Mouse (Mus musculus) brown adipose tissue, adult 24 weeks (tissue): ENCODE measurements around the gene Oaz3. TPM values are rescaled to one million over a fixed set of nuclear protein-coding genes. Genes with fewer than 3 reads are reported as not detected.

Experiments
- H3K27ac ChIP-seq: fragments of 200-500 bp; replicated peaks from 2 replicates; pipeline ENCODE4 v1.5.1; 2012; ENCODE audit warnings: low read depth, mild to moderate bottlenecking, low read length
- H3K4me1 ChIP-seq: fragments of 200-500 bp; 2 replicates; pipeline ENCODE4 v1.6.1; 2012; ENCODE audit warnings: low read length, mixed read lengths; ENCODE audit not compliant: control insufficient read depth, insufficient read depth, insufficient read length
- H3K4me3 ChIP-seq: fragments of 200-500 bp; 2 replicates; pipeline ENCODE4 v1.5.1; 2012; ENCODE audit warnings: low read depth, mild to moderate bottlenecking, low read length, moderate library complexity; ENCODE audit not compliant: insufficient read depth
- polyA plus RNA-seq: library from polyadenylated mRNA; stranded (reverse); fragments of >200 nt; gene quantifications from 2 replicates; pipeline ENCODE4 v1.2.4, GENCODE M21; 2012; ENCODE audit not compliant: missing spikeins, insufficient read depth, insufficient read length

Oaz3 gene
- polyA plus RNA-seq, 1 experiment = not detected

DNA sequence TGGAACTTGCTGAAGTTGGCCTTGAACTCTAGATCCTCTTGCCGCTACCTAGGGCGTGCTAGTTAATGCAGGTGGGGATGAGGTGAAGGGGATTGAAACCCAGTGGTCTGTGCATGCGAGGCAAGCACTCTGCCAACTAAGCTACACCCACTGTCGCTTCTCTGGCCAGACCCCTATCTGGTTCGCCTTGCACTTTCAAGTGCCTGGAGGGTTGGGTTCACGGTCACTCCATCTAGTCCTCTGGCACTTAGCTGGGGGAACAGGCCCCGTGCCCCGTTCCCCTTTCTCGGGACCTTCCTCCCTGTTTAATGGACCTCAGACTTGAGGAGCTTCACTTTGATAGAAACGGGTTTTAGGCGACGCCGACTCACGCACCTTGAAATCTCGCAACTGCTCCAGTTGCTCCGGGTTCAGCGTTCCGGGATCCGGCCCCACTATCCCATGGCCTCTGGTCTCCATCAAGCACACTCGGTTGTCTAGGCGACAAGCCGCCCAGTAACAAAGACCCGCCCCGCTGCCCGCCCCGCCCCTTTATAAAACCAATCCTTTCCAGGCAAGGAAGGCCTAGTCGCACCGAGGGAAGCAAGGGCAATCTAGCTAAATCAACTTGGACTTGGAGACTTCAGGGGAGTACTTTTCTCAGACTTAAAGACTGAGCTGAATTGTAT, 28.9 kb upstream of the Oaz3 start:
- Histone ChIP-seq H3K4me1 (no peaks in the 10 kb centered on the region; the same call in 1 of the 2 replicates), H3K4me3 (no peak overlapping the region), H3K27ac (no peak overlapping the region)

DNA sequence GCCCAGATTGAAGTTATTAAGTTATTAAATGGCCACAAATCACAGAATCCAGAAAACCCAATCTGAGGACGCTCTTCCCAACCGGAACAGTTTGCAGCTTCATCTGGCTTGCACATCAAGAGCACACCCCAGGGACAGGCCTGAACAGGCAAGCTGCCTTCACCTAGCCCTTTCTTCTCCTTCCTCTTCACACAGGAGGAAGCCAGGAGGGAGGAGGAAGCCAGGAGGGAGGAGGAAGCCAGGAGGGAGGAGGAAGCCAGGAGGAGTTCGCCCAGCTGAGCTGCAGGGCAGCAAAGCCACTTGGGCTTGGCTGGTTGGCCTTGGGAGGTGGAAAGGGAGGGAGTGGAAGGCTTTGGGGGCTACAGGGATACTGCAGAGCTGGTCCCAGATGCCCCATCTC, 25.2 kb upstream of the Oaz3 start:
- Histone ChIP-seq H3K4me1 (no peaks in the 10 kb centered on the region), H3K4me3 (no peak overlapping the region), H3K27ac (no peak overlapping the region)

DNA sequence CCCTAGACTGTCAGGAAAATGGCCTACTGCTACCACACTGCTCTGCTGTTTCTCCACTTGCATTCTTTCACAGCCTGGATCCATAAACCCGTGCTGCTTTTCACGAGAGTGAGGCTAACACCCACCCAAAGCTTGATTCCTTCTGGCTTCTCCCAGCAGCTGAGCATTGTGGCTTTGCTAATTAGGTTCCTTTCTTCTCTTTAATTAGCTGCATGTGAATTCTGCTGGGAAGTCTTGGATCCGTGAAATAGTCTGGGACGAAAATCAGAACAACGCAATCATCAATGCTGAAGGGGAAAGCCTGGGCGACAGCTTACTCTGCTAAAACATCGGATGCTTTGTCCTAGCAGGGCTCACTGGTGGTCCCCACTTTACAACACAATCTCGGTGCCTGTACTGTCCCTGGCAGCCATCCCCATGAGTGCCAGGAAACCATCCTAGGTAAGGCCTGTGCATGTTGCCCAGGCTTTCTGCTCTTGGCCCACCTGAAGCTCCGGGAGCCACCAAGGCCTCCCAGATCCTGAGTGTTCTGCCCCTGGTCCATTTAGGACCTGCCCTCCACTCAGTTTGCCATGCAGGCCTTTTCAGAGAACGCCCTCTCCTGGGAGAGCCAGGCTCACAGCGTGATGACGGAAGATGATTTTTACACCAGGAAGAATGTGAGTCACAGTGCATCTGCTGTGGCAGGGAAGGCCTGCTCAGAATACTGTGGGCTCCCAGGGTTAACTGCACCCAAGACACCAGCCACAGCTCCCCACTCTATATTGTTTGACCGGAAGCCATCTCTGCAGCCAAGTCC, 22.1 kb upstream of the Oaz3 start:
- no peak overlapping the region for H3K4me3 ChIP-seq

DNA sequence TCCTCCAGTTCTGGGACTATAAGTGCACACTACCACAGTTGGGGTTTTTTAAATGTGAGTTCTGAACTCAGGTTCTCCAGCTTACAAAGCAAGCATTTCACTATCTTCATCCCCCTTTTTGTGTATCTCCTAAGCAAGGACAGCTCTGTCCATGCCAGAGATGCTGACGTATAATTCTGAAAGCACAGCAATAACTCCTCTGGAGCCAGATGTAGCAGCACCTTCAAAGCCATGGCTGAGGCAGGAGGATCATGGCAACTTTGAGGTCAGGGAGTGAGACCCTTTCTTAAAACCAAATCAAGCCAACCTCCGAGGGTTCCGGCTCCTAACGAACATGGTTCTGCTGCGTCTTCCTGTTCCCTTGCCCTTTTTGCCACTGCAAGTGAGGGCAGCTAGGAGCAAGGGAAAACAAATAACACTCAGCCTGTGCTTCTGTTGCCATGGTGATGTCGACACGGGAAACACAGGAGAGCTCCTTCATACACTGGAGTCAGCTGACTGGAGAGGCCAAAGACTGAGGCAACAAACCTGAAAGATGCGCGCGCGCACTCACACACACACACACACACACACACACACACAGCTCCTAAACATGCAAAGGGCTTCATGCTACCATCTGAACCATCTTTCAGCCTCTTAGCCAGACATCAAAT, 20.3 kb upstream of the Oaz3 start:
- H3K27ac ChIP-seq = no peak overlapping the region
- H3K4me1 ChIP-seq = no peaks in the 10 kb centered on the region
- no peak overlapping the region for H3K4me3 ChIP-seq

More for the DNA sequence above, 22.1 kb upstream of the Oaz3 start:
- H3K4me1 ChIP-seq = no peaks in the 10 kb centered on the region
- no peak overlapping the region for H3K27ac ChIP-seq

DNA sequence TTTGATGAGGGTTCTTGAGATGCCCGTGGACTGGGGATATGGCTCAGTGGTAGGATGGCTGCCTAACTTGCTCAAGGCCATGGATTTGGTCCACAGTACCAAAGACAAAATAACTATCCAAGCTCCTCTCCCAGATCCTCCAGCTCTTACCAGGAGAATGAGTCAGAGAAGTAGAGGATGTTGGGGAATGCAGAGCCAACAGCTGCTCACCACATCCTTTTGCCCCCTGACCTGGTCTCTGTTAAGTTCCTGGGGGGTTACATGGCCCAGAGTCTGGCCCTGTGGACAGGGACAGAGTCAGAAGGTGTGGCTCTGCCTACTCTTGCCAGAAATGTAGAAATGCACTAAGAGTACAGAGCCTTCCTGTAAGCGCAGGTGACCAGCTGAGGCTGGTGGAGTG, 16.1 kb upstream of the Oaz3 start:
- no peak overlapping the region for H3K4me3 ChIP-seq
- no peaks in the 10 kb centered on the region for H3K4me1 ChIP-seq
- no peak overlapping the region for H3K27ac ChIP-seq

DNA sequence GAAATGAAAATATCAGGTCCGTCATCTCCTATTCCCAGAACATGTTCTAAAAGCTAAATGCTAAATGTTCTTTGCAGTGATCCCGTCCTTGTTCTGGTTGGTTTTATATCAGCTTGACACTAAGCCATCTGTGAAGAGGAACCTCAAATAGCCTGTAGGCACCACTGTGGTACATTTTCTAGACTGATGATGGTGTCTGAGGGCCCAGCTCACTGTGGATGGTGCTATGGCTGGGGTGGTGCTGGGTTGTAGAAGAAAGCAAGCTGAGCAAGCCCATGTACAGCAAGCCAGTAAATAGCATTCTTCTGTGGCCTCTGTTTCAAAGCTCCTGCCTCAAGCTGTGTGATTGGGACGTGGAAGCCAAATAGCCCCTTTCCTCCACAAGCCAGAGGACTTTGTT, 13.3 kb upstream of the Oaz3 start:
- no peak overlapping the region for H3K4me3 ChIP-seq
- no peaks in the 10 kb centered on the region for H3K4me1 ChIP-seq
- H3K27ac ChIP-seq = no peak overlapping the region

DNA sequence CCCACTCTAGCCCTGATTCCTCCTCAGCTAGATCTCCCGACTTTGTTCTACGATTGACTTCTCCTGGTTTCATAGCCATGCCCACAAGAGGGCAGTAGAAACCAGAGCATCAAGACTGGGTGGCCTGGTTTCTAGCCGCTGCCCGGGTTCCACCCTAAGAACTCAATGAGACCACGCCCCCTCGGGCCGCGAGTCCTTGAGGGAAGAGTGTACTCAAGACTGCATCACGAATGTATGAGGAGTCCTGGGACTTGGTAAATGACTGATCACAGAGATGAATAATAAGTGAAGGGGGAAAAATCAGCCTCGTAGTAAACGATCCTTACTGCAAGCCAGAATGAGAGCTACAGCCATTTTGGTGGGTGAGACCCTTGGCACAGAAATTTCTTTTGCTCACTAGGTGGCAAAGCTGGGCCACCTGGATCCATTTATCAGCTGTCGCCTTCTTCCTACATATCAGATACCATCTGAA, 12.8 kb upstream of the Oaz3 start:
- Histone ChIP-seq H3K4me3 (peak overlapping the region; percentile 40; the same call in 1 of the 2 replicates), H3K4me1 (no peaks in the 10 kb centered on the region), H3K27ac (no peak overlapping the region)

DNA sequence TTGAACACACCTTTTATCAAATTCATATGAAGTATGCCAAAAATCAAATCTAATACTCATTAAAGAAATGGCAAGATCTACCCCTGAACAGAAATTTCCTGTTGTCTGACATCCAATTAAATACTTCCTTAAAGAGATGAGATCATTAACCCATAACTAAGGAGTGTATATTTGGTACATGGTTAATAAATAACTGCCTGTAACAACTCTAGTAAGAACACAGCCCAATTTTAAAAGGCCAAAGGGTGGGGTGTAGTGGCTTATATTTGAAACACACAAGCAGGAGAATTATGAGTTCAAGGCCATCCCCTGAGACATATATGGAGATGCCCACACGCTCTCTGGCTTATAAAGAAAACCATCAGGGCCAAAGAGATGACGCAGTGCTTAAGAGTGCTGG, 5.7 kb upstream of the Oaz3 start:
- no peak overlapping the region for H3K4me3 ChIP-seq
- H3K27ac ChIP-seq = no peak overlapping the region
- no peaks in the 10 kb centered on the region for H3K4me1 ChIP-seq

DNA sequence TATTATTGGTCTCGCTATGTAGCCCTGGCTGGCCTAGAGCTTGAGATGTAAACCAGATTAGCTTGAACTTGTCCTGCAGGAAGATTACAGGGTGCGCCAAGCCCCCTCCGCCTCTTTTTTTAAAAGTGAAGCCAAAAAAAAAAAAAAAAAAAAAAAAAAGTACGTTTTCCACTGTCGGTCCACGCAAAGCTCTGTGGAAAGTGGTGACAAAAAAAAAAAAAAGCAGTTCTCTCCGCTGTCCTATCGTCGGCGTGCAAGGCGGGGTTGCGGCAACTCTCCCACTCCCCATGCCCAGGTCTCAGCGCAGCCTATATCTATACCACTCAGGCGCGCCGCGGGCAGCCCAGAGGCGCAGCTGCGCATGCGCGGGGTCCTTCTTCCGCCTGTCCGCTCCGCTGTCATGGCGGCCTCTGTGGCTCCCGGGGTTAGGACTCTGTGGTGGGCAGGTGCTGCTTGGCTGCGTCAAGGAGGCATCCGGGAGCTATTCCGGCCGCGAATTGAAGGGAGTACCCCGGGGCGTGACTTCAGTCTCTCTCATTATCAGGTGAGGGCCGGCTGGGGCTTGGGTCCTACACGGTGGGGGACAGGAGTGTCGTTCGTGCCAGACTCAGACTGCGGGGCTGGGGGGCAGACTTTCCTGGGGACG, 641 bp downstream of the Oaz3 start, which contains the start of gene Mrpl9:
Gene Mrpl9 (plus strand): TSS at position 368 of the 646 bp plus-strand sequence.
- Histone ChIP-seq H3K4me1 (no peaks in the 10 kb centered on the region), H3K4me3 (peak within 1 kb of the TSS; percentile 91), H3K27ac (peak within 1 kb of the TSS; percentile 58)

DNA sequence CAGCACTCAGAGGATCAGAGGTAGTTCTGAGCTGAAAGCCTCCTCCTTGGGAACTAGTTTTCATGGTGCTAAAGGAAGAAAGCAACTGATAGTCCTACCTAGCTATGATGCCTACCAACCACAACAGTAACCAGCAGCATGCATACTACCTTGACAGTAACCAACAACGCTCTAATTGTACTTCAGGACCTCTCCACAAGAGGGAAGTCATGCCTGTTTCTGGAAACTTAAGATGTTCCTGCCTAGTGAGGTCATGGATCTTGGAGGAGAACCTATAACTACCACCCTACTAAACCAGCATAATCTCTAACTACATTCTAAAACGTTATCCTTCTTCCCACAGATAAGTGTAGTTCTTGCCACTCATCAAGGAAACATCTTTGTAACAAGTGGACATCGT, 2.5 kb downstream of the Oaz3 start:
- Histone ChIP-seq H3K4me1 (no peaks in the 10 kb centered on the region), H3K4me3 (no peak overlapping the region), H3K27ac (no peak overlapping the region)

DNA sequence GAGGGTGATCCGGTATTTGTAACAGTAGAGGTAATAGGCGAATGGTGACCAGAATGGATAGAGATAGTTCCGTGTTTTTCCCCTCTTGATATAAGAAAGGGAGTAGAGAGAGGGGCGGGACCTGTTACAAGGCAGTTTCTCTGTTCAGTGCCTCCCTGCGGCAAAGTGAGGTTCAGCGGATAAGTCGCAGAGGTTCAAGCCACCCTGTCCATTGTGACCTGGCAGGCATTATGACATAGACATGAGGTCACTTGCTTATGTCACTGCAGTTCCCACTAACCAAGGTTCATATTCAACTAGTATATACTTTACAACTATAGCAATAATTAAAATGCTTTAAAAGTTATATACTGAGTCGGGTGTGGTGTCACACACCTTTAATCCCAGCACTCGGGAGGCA, 7.3 kb downstream of the Oaz3 start:
- Histone ChIP-seq H3K4me1 (no peaks in the 10 kb centered on the region), H3K27ac (no peak overlapping the region), H3K4me3 (no peak overlapping the region)

DNA sequence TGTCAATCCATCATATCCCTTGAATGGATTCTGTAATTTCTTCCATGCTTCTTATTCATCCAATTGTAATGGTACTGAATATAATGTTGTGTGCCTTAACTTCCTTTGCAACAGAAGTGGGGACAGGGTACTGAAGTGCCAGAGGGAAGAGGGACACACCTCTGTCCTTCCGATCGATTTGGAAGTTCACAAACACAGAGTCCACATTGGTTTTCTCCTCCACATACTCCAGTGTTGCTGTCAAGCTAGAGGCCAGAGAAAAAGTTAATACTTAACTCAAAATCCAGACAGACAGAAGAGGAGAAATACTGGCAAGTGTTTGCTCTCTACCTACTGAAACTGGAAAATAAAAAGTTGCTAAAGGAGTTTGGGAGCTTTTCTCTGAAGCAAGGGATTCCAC, 9.4 kb downstream of the Oaz3 start:
- Histone ChIP-seq H3K27ac (no peak overlapping the region), H3K4me1 (no peaks in the 10 kb centered on the region), H3K4me3 (no peak overlapping the region)

DNA sequence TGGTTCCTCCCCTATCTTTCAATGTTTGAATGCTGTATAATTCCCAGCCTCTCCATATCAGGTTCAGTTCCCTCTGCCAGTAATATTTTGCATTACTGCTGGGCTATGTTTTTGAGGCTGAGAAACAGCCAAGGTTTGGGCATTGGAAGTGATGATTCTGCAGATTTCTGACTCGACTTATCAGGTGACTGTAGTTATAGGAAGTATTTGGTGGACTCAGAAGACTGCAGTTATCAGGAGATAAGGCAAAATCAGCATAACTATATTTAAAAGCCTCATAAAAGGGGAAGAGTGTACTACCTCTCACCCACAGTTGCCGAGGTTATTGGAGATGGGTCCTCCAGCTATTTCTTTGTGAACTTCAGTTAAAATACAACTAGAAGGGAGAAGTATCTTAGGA, 12.7 kb downstream of the Oaz3 start:
- Histone ChIP-seq H3K27ac (no peak overlapping the region), H3K4me3 (no peak overlapping the region), H3K4me1 (no peaks in the 10 kb centered on the region)

DNA sequence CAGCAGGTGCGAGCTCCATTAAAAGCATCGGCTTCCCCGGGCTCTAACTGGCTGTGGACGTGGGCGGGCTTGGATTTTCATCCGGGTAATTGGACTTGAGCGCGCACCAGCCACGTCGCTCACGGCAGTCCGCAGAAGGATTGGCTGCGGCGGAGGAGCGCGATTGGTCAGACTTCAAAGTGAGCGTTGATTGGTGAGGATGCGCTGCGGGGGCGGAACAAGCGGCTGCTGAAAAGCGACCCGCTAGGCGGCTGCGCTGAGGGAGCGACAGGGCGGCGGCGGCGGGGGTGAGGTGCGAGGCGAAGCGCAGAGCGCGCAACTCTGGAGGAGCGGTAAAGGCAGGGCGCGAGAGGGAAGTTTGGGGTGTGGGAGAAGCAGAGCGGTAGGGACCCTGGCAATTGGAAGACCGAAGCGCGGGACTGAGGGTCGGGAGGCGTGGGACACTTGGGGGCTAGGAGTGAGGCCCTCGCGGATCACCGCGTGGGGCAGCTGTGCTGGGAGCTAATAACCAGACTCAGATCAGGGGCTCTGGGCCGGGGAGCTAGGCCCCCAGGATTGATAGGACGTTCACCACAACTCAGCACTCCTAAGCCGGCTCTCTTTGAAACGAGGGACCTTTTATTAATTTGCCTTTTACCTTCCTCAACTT, 30.6 kb downstream of the Oaz3 start, which contains the start of gene Tdrkh:
Gene Tdrkh (plus strand): TSS at position 243 of the 649 bp plus-strand sequence.
- Histone ChIP-seq H3K27ac (no peak within 1 kb of the TSS), H3K4me3 (peak within 1 kb of the TSS; percentile 71), H3K4me1 (no peaks in the 10 kb centered on the region)
